Mouse (Mus musculus): Measurements from ENCODE around the gene Tmem236.

The Tmem236 gene

DNA sequence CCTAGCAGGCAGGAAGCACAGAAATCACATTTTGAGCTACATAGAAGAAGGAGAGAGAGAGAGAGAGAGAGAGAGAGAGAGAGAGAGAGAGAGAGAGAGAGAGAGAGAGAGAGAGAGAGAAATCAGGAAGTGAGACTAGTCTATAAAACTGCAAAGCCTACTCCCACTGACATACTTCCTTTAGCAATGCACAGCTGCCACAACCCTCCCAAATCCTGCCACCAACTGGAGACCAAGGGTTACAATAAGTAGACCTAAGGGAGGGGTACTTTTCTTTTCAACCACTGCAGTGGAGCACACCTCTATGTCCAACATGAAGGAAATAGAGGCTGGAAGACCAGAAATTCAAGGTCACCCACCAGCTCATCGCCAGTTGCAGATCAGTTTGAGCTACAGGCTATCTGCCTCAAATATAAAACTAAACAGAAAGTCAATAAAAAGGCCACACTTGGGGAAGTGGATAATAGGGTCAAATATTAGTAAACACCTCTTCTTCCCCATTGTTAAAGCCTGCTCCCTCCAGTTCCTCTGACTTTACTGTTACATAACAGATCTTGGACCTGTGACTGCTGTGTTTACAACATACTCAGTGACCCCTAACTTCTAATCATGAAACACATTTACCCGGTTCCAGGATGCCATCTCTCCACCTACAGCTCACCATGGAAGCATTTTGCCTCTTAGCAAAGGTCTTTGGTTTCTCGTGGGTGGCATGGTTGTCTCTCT is 75.7 kb downstream of the Tmem236 start:
- DNase-seq (ENCODE audit: low spot score in 2 of 2): no peak

DNA sequence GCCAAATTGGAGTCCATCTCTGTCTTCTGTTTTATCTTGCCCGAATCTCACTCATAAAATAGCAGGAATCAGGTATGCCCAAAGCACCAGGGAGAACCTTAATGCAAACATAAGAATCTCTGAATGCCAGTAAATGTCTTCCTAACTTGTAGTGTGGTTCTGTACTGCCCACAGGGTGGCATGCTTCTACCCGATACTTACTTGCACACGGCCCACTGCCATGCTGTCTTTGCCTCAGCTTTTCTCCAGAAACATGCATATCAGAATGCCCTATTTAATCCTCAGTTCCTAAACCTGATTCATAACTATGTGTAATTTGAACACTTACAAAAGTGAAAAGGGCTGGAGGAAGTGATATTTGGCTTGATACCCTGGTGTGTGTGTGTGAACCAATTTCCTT is 77.6 kb downstream of the Tmem236 start:
- DNase-seq (ENCODE audit: low spot score in 2 of 2): no peak

DNA sequence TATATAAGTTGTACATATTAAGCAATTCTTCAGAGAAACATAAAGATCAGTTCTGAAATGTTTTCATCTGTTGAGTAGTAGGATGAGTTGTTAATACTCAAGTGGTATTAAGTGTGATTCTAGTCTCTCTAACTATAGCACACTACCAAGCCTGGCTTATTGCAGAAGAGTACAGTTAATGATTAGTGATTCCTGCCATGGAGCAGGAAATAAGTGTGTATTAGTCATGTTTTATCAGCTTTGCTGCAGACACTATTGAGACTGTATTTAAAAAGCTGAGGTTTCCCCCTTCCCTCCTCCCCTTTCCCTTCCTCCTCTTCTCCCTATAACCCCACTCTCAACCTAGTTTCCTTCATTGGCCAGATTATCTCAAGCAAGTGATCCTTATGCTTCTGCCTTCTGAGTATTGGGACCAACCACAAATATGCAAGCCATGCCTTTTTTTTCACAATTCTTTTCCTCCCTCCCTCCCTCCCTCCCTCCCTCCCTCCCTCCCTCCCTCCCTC is 84.1 kb downstream of the Tmem236 start:
- DNase-seq (ENCODE audit: low spot score in 2 of 2): no peak

DNA sequence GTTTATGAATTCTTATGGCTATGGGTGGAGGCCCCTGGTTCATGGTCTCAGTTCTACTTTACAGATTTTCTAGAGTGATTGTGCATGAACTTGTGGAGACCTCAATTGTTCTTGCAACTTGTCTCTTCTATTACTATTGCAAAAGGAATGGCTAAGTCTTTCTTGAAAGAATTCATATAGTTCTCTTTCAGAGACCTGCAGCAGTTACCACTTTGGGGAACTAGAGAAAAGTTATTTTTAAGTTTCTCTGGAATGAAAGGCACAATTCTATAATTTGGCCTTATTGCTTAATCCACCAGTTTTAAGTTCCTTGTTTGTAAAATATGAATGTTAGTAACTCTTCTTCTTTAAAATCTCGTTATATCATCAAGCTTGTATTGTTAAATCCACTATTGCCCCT is 87.8 kb downstream of the Tmem236 start:
- DNase-seq (ENCODE audit: low spot score in 2 of 2): no peak

DNA sequence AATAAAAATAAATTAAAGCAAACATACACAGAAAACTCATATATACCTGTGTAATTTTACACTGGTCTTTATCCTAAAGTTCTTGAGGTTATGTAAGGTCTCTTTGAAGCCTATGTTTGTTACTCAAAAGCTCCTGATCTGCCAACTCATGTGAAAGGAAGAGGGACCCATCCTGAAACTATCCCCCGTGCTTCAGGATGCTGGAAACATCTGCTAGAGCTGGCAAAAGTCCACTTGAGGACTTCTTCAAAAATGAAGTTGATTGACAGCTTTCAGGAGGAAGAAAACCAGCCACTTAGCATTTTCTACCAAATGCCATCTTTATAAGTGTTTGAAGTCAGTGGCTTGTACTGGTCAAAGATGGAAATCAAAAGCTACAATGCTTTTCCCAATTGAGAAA is 94.8 kb downstream of the Tmem236 start:
- no peak for DNase-seq (ENCODE audit: low spot score in 2 of 2)
